Mouse (Mus musculus) T-helper 1 cell (primary cell): ENCODE data around the gene Nup210l.

Experiments used
- in situ Hi-C: fragments of 300-600 bp; cut with MboI, MseI; formaldehyde crosslinking; loops from one replicate; pipeline ENCODE4 v1.15.1; 2025; ENCODE audit warnings: high pct_unique_total_duplicates

Gene Nup210l

DNA sequence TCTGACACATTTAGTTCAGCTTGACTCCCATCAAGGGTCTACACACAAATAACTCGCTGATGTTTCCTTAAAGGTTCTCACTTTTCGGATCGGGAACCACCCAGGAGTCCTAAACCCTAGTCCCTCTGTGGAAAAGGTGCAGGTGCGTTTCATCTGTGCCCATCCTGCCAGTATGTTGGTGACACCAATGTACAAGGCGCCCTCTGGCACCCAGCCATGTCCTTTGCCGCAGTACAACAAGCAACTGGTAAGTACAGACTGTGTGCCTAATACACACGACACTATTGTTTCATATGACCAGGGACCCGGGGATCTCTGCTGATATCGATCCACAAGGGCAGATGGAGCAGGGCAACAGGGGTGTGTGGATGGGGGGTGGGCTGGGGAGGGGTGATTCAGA lies 55.8 kb downstream of the Nup210l start:
- in situ Hi-C loops = no loop called here

- in situ Hi-C loops = no loop called here
These were observed 57.6 kb downstream of the Nup210l start for GRCm38 (mm10) chr3:90161541-90161940.

GRCm38 (mm10) chr3:90179566-90179965 lies 75.6 kb downstream of the Nup210l start:
- in situ Hi-C loops = no loop called here

DNA sequence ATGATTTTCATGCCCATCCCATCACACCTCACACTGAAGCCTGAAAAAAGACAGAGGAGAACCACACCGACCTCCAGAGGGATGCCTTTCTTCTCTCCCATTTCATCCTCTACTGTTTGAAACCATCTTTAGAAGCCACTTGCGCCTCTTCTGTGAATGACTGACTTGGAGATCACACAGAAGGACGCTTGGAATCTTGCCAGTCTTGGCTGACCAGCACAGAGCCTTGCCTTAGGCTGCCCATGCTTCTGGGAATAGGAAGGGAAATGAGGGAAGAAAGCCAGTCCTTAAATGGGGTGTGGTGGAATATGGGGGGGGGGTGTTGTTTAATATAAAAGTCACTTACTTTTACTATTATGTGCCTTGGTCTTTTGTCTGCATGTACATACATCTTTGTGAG lies 79.6 kb downstream of the Nup210l start:
- in situ Hi-C loops = no loop called here

DNA sequence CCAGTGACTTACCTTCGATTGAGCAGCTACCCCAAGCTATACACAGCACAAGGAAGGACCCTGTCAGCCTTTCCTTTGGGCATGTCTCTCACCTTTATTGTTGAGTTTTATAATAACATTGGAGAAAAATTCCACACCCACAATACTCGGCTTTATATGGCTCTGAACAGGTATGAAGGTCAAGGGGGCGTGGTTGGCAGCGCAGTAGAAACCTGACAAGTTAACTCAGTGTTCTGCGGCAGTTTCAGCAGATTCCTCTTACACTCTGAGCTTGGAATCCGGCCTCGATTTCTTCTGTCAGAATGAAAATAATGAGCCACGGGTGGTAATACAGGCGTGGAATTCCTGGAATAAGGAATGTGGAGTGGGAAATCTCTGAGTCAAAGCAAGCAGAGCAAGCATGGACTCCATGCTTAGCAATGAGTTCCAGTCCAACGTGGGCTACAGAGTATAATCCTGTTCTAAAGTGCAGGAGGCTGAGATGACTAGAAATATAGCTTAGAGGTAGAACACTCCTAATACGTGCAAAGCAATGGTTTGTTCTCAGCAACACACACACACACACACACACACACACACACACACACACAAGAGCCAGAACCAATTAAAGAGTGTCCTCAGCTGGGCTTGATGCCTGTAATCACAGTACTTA lies 87.1 kb downstream of the Nup210l start:
- in situ Hi-C loops = no loop called here

GRCm38 (mm10) chr3:90194759-90195158 lies 90.8 kb downstream of the Nup210l start:
- in situ Hi-C loops = no loop called here

- in situ Hi-C loops = no loop called here
These were observed 91.7 kb downstream of the Nup210l start for GRCm38 (mm10) chr3:90195644-90196043.

GRCm38 (mm10) chr3:90197548-90197947 lies 93.6 kb downstream of the Nup210l start:
- in situ Hi-C loops = no loop called here

- in situ Hi-C loops = no loop called here
These were observed 99.0 kb downstream of the Nup210l start for GRCm38 (mm10) chr3:90202884-90203283.

- in situ Hi-C loops = no loop called here
These were observed 99.7 kb downstream of the Nup210l start for GRCm38 (mm10) chr3:90203619-90204018.

DNA sequence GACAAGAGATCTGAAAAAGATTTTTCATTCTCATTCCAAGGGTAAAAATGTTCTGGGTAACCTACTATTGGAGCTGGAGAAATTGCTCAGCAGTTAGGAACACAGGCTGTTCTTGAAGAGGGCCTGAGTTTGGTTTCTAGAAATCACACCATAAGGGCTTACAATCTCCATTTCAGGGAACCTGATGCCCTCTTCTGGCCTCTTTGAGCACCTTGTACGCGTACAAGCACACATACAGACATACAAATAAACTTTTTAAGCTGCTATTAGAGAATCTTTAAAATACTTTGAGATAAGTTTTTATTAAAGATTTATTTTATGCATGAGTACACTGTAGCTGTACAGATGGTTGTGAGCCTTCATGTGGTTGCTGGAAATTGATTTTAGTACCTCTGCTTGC lies 100.7 kb downstream of the Nup210l start:
- in situ Hi-C loops = no loop called here

GRCm38 (mm10) chr3:90208662-90209061 lies 104.7 kb downstream of the Nup210l start:
- in situ Hi-C loops = no loop called here

- in situ Hi-C loops = no loop called here
These were observed 106.1 kb downstream of the Nup210l start for GRCm38 (mm10) chr3:90209908-90210566.

GRCm38 (mm10) chr3:90211475-90212398 lies 107.8 kb downstream of the Nup210l start:
- in situ Hi-C loops = no loop called here

DNA sequence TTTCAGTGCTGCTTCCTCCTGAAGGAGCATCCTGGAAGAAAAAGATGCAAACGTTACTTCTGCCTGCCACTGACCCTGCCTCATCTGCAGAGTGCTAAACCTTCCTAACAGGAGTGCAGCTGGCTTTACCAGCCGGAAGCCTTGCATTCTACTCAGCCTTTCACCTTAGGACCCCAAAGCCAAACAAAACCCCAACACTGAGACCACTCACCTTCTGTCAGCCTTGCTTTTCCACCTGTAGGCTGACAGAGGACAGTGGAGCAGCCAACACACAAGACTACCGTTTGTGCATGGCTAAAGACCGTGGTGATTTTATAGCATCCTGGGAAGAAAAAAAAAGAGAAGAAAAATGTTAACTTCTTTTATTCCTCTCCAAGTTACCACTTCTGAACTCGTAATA lies 108.8 kb downstream of the Nup210l start:
- in situ Hi-C loops = no loop called here

DNA sequence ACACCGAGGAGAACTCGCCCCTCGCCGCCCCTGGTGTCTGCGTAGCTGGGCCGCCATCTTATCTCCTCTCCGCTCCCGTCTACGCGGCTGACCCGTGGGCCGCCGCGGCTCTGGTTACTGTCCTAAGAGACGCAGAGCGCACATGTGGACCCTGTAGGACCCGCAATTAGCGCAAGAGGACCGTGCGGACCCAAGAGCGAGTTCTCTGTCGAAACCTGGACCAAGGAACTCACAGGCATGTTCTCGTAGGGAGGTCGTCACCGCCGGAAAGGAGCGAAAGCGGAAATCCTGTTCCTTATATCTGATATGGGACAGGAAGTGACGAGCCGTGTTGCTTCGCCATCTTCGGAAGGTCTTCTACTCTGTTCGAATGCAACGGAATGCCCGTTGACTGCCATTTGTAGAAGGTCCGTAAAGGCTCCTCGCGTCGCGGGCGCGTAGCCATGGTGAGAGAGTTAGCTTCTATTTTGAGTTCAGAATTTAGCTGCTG lies 109.5 kb downstream of the Nup210l start, which contains the start of the genes Rps27 and Rab13:
Gene Rps27, minus strand, starts transcription at position 275 of the 490 bp plus-strand sequence.
Gene Rab13, plus strand, starts transcription at position 319 of the 490 bp plus-strand sequence.
- in situ Hi-C loops = no loop called here

GRCm38 (mm10) chr3:90213956-90214684 lies 110.2 kb downstream of the Nup210l start:
- in situ Hi-C loops = no loop called here

GRCm38 (mm10) chr3:90215825-90216380 lies 112.0 kb downstream of the Nup210l start:
- in situ Hi-C loops = loop anchor here (5.0 kb wide), 1 partner anchor 156 kb away; no protein-coding TSS in a partner anchor

DNA sequence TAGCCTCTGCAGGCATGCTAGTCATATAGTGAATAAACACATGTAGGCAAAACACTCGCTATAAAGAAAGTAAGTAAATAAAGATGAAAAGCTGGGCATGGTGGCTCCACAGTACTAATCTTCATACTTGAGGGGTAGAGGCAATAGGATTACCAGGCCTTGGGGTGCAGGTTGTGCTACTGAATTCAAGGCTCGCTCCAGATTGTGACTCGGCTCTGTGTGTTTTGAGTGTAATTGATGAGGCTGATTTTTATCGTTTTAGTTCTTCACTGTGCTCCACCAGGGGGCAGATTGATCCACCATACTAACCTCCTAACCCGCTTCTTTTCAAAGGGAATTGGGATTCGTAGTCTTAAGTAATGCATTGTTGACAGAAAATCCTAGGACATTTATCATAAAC lies 116.2 kb downstream of the Nup210l start:
- in situ Hi-C loops = no loop called here

GRCm38 (mm10) chr3:90220531-90220951 lies 116.6 kb downstream of the Nup210l start:
- in situ Hi-C loops = no loop called here

- in situ Hi-C loops = no loop called here
These were observed 117.2 kb downstream of the Nup210l start for GRCm38 (mm10) chr3:90221123-90221522.
